Mouse (Mus musculus): ENCODE data around the gene Ube2l6.

Ube2l6 gene

DNA sequence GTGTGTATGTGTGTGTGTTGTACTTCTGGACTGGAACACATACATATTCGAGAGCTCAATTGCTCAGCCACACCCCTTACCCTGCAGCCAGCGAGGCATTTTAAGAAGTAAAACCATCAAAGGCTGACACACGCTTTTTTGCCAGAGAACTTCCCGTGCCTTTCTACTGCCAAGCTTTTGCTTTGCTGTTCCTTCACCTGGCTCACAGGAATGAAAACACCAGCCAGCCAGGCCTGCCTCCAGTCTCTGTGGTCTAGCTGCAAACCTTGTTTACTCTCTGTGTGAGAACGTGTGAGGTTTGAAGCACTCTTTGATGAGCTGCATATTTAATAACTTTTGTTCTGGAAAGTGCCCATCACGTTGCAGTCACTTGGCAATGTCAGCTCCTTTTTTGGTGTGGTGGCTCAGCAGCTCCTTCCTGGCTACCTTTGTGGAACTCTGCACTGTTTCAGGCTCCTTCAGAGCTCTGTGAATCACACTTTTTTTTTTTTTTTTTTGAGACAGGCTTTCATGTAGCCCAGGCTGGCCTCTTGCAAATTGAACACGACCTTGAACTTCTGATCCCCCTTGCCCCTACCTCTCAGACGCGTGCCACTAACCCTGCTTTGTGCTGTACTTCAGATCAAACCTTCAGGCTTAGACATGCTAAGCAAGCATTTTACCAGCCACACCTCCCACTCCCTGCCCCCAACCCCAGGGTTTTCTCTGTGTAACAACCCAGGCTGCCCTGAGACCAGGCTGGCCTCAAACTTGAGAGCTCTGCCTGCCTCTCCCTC is 39.4 kb downstream of the Ube2l6 start:
- DNase-seq (ENCODE audit: low read depth, low spot score) = peak; percentile 11

GRCm38 (mm10) chr2:84838593-84838949 is 39.9 kb downstream of the Ube2l6 start, which contains the start of gene Slc43a1:
Gene Slc43a1 (plus strand): TSS chr2:84838850.
- no peak for DNase-seq (ENCODE audit: low read depth, low spot score)

GRCm38 (mm10) chr2:84838993-84839980 is 40.7 kb downstream of the Ube2l6 start:
- DNase-seq (ENCODE audit: low read depth, low spot score) = no peak

DNA sequence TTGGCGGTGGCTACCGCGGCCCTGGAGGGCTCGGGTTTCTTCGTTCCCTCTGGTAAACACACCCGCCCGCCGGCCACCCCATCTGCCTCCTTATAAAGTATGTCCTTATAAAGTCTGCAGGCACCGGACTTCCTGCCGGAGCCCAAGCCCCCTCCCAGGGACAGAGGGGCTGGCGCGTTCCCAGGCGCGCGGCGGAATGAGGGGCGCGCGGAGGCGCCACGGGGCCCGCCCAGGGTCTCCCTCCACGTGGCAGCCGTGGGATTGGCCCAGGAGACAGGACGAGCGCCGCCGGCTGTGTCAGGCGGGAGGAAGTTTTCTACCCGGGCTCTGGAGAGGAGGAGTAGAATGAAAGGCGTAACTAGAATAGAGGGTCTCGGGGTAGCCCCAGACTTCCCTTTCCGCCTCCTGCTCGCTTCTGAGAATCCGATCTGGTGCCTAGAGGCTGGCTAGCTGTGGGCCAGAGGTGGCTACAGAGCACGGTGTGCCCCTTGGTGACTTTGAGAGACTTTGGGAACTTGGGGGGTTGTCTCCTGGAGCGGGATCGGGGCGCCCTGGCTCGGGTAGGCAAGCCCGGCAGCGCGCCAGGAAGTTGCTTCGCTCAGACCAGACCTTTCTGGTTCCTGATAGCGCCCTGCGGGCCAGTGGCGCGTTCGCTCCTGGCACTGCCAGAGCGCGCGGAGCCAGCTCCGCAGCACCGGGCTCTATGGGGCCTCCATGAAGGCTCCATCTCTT is 41.6 kb downstream of the Ube2l6 start:
- DNase-seq (ENCODE audit: low read depth, low spot score) = no peak

- DNase-seq (ENCODE audit: low read depth, low spot score) = no peak
Measured at GRCm38 (mm10) chr2:84840748-84841563, 42.3 kb downstream of the Ube2l6 start.

- no peak for DNase-seq (ENCODE audit: low read depth, low spot score)
Measured at GRCm38 (mm10) chr2:84841905-84842304, 43.3 kb downstream of the Ube2l6 start.

GRCm38 (mm10) chr2:84843654-84844053 is 45.0 kb downstream of the Ube2l6 start:
- DNase-seq (ENCODE audit: low read depth, low spot score) = no peak

DNA sequence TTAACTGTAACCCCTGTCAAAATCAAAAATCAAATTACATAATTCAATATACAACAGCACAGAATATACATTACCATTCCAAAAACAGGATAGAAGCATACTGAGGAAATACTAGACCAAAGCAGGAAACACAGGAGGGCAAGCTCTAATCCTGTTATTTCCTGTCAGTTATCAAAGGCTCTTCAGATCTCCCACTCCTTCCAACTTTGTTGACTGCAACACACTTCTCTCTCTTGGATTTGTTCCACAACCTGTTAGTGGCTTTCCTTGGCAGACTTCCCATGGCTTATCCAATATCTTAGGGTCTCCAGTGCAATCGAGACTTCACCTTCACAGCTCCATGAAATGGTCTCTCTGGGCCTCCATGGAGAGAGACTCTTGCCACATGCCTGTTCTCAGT is 46.6 kb downstream of the Ube2l6 start:
- DNase-seq (ENCODE audit: low read depth, low spot score) = no peak

DNA sequence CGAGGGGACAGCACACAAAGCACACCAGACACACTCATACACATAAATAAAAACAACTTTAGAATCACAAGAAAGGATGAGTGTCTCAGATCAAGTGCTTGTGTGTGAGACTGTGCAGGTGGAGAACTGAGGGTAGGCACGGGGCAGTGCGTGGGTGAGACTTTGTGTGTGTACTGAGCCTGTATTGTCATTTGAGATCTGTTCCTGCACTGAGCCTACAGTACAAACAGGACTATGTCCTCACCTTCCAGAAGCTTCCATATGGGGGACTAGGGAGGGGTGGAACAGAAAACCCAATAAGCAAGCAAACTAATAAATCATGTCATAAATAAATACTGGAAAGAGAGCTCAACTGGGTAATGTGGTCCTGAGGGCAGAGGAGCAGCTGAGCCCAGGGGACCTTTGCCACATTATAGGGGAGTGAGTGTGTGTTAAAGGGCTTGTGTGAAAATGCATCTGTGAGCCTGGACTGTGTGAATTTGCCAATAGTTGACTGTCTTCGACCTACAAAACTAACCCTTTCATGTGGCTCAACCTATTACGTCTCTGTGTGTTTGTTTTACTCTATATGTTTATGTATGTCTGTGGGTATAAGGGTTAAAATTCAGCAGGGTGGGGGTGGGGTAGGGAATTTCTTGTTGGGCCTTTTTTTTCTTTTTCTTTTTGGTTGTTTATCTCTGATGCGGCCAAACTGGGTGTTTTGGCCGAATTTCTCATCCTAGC is 51.9 kb downstream of the Ube2l6 start:
- DNase-seq (ENCODE audit: low read depth, low spot score) = no peak

- DNase-seq (ENCODE audit: low read depth, low spot score) = no peak
Measured at GRCm38 (mm10) chr2:84851130-84852040, 52.8 kb downstream of the Ube2l6 start.

GRCm38 (mm10) chr2:84855732-84856131 is 57.1 kb downstream of the Ube2l6 start:
- peak; percentile 78 for DNase-seq (ENCODE audit: low read depth, low spot score)

GRCm38 (mm10) chr2:84858551-84858950 is 59.9 kb downstream of the Ube2l6 start:
- DNase-seq (ENCODE audit: low read depth, low spot score) = no peak
